ENCODE assay signal across 9 mouse cellular contexts in genomic region chr9:42672982-42673381, GRCm38 (mm10).
DNase-seq lines count a peak whose midpoint lies in the region; ATAC-seq and TF ChIP-seq lines count a peak whose summit lies in the region.
"Had no signal": no experiment of that assay in that cellular context is flagged by ENCODE, and none has a peak within 500 bp of the region (broad histone marks: within the 10 kb centered on the region; RNA-seq: fewer than 3 reads in every experiment).

No protein-coding gene starts in this region.

- WGBS in hindbrain, embryonic 14.5 days = 51% methylated on average over 8 of the region's 8 CpGs
- 34% methylated on average over 8 of the region's 8 CpGs for WGBS in neural tube, embryonic 13.5 days

- peak overlapping the region; percentile 77; the same call in 1 of the 2 replicates for H3K27ac ChIP-seq in layer of hippocampus, adult 2 months
- peak overlapping the region; percentile 58; the same call in 1 of the 2 replicates for H3K27ac ChIP-seq in hindbrain, embryonic 14.5 days
- H3K27ac ChIP-seq in neural tube, embryonic 13.5 days (replicated peaks) = peak overlapping the region; percentile 77

- TF ChIP-seq CTCF in layer of hippocampus, adult 2 months (conservative IDR thresholded peaks at IDR 0.05) = no peak

- no peak overlapping the region; the same call in 1 of the 2 replicates for H3K9ac ChIP-seq in hindbrain, embryonic 14.5 days
- H3K9ac ChIP-seq in neural tube, embryonic 13.5 days = 0 out of 2 replicates have a peak overlapping the region, but pooled peaks have one; percentile 4

- H3K4me1 ChIP-seq in hindbrain, embryonic 14.5 days (replicated peaks; ENCODE audit: control insufficient read depth, insufficient read depth, low read length) = peaks cover 19% of the 10 kb centered on the region
- H3K4me1 ChIP-seq in neural tube, embryonic 13.5 days (replicated peaks) = peaks cover 47% of the 10 kb centered on the region

- no peak overlapping the region for H3K4me3 ChIP-seq in layer of hippocampus, adult 2 months
- no peak overlapping the region for H3K4me3 ChIP-seq in hindbrain, embryonic 14.5 days (replicated peaks; ENCODE audit: low read length)
- H3K4me3 ChIP-seq in neural tube, embryonic 13.5 days = no peak overlapping the region

- no peaks in the 10 kb centered on the region for H3K27me3 ChIP-seq in hindbrain, embryonic 14.5 days (ENCODE audit: control insufficient read depth, insufficient read depth, low read length)
- peaks cover 5% of the 10 kb centered on the region; the same call in 1 of the 2 replicates for H3K27me3 ChIP-seq in neural tube, embryonic 13.5 days

- no peak overlapping the region for H3K4me2 ChIP-seq in hindbrain, embryonic 14.5 days (replicated peaks)
- H3K4me2 ChIP-seq in neural tube, embryonic 13.5 days = no peak overlapping the region

- no peaks in the 10 kb centered on the region for H3K36me3 ChIP-seq in hindbrain, embryonic 14.5 days (replicated peaks; ENCODE audit: control insufficient read depth, insufficient read depth)
- H3K36me3 ChIP-seq in neural tube, embryonic 13.5 days = no peaks in the 10 kb centered on the region

- H3K9me3 ChIP-seq in hindbrain, embryonic 14.5 days (ENCODE audit: control insufficient read depth, low read length) = no peaks in the 10 kb centered on the region
- no peaks in the 10 kb centered on the region for H3K9me3 ChIP-seq in neural tube, embryonic 13.5 days

- no peak for ATAC-seq in hindbrain, embryonic 14.5 days (ENCODE audit: low FRiP score)
- ATAC-seq in neural tube, embryonic 13.5 days (ENCODE audit: low read depth) = peak; percentile 45; the same call in 1 of the 2 replicates
- no peak for ATAC-seq in cerebellum, adult (ENCODE audit: insufficient number of reproducible peaks, low FRiP score, low TSS enrichment)
- ATAC-seq: forebrain, embryonic 16.5 days had no signal

- DNase-seq in layer of hippocampus, adult 2 months (ENCODE audit: low spot score in 2 of 2) = no peak
- no peak for DNase-seq in layer of hippocampus, adult 11-12 months (ENCODE audit: low spot score)
- DNase-seq in hindbrain, embryonic 14.5 days (ENCODE audit: low spot score) = no peak
- DNase-seq in kidney, postnatal 36 days = peak; percentile 36 to 50
- no peak for DNase-seq in right cerebral cortex, adult 18-20 months
- no peak for DNase-seq in cerebellum, adult 9-11 months

Comparison
In these comparisons a context has a peak if more than half of its experiments do, and no peak if none do; other contexts are left out.
1. DNase-seq: peak in kidney, postnatal 36 days (2 of 2); none in layer of hippocampus, adult 2 months (0 of 2), layer of hippocampus, adult 11-12 months (single experiment), hindbrain, embryonic 14.5 days (single experiment), right cerebral cortex, adult 18-20 months (single experiment) and cerebellum, adult 9-11 months (single experiment).
2. Peak in every context shown above with its lines, with median percentiles within 50 percentile points of each other: H3K27ac ChIP-seq.